Mouse (Mus musculus) hindbrain, embryonic 13.5 days (tissue): ENCODE data around the gene Rpl27. TPM values are rescaled to one million over a fixed set of nuclear protein-coding genes. Genes with fewer than 3 reads are reported as not detected.
"Not testable (repeated sequence)": the region's sequence is repeated elsewhere in the genome, so short reads cannot be mapped to it uniquely, and the experiment has no call there.

Source experiments
- ATAC-seq: fragments of 200-750 bp; cut with Nextera tagmentation; 2 replicates; pipeline ENCODE4 v1.8.0; 2017; ENCODE audit warnings: moderate TSS enrichment; ENCODE audit not compliant: low FRiP score
- H3K27ac ChIP-seq: fragments of 300-500 bp; sonication (generic); 2 replicates; pipeline ENCODE4 v1.5.1; 2015; ENCODE audit warnings: inconsistent platforms, mild to moderate bottlenecking, moderate library complexity
- H3K27me3 ChIP-seq: fragments of 300-500 bp; sonication (generic); 2 replicates; pipeline ENCODE4 v1.6.1; 2015; ENCODE audit warnings: mild to moderate bottlenecking, inconsistent platforms
- H3K36me3 ChIP-seq: fragments of 300-500 bp; sonication (generic); 2 replicates; pipeline ENCODE4 v1.6.1; 2015; ENCODE audit warnings: mild to moderate bottlenecking, inconsistent platforms
- H3K4me1 ChIP-seq: fragments of 300-500 bp; sonication (generic); replicated peaks from 2 replicates; pipeline ENCODE4 v1.6.1; 2015; ENCODE audit warnings: inconsistent platforms
- H3K4me2 ChIP-seq: fragments of 300-500 bp; sonication (generic); 2 replicates; pipeline ENCODE4 v1.6.1; 2015; ENCODE audit warnings: inconsistent platforms, mild to moderate bottlenecking, moderate library complexity
- H3K4me3 ChIP-seq: fragments of 300-500 bp; sonication (generic); 2 replicates; pipeline ENCODE4 v1.5.1; 2015; ENCODE audit warnings: mild to moderate bottlenecking, inconsistent platforms
- H3K9ac ChIP-seq: fragments of 300-500 bp; sonication (generic); 2 replicates; pipeline ENCODE4 v1.6.1; 2015; ENCODE audit warnings: mild to moderate bottlenecking, inconsistent platforms
- H3K9me3 ChIP-seq: fragments of 300-500 bp; sonication (generic); 2 replicates; pipeline ENCODE4 v1.6.1; 2016; ENCODE audit warnings: inconsistent platforms
- WGBS: fragments of 180-500 bp; shearing (Covaris S2); methylation state at CpG from one replicate; pipeline ENCODE4 v1.1.7; 2015; 5-methylcytosine and 5-hydroxymethylcytosine counted together
- polyA plus RNA-seq: library from polyadenylated mRNA; unstranded; fragments of >200 nt; fragmentation: Nextera tagmentation; extraction: Ambion mirVana; gene quantifications from 2 replicates; pipeline ENCODE4 v1.2.1, GENCODE M21; 2015

Rpl27 gene
- polyA plus RNA-seq, 1 experiment from 2014 or later, result 310 TPM

GRCm38 (mm10) chr11:101431327-101431726, 10.8 kb upstream of the Rpl27 start:
- H3K4me2 ChIP-seq, result no peak overlapping the region
- WGBS, result 93% methylated on average over 9 of the region's 9 CpGs
- H3K27me3 ChIP-seq, result no peaks in the 10 kb centered on the region
- H3K36me3 ChIP-seq, result peaks cover 71% of the 10 kb centered on the region
- no peak for ATAC-seq
- no peak overlapping the region for H3K27ac ChIP-seq
- no peaks in the 10 kb centered on the region for H3K9me3 ChIP-seq
- H3K4me1 ChIP-seq, result peaks cover 14% of the 10 kb centered on the region
- no peak overlapping the region; the same call in 1 of the 2 replicates for H3K9ac ChIP-seq
- no peak overlapping the region for H3K4me3 ChIP-seq

- H3K4me3 ChIP-seq, result no peak overlapping the region
- 0 out of 2 replicates have a peak, but pooled peaks cover 3% of the 10 kb centered on the region for H3K4me1 ChIP-seq
- peaks cover 71% of the 10 kb centered on the region for H3K36me3 ChIP-seq
- 0 out of 2 replicates have a peak overlapping the region, but pooled peaks have one; percentile 4 for H3K27ac ChIP-seq
- H3K27me3 ChIP-seq, result no peaks in the 10 kb centered on the region
- no peak overlapping the region for H3K9ac ChIP-seq
- no peaks in the 10 kb centered on the region for H3K9me3 ChIP-seq
- ATAC-seq, result no peak
- no peak overlapping the region for H3K4me2 ChIP-seq
- WGBS, result 89% methylated on average over 13 of the region's 13 CpGs
Measured at GRCm38 (mm10) chr11:101433396-101433795, 8.7 kb upstream of the Rpl27 start.

GRCm38 (mm10) chr11:101435831-101436230, 6.3 kb upstream of the Rpl27 start:
- H3K9me3 ChIP-seq, result no peaks in the 10 kb centered on the region
- H3K9ac ChIP-seq, result no peak overlapping the region
- ATAC-seq, result no peak
- 82% methylated on average over 4 of the region's 4 CpGs for WGBS
- no peak overlapping the region for H3K4me2 ChIP-seq
- no peaks in the 10 kb centered on the region for H3K27me3 ChIP-seq
- H3K4me3 ChIP-seq, result no peak overlapping the region
- peaks cover 51% of the 10 kb centered on the region for H3K36me3 ChIP-seq
- 0 out of 2 replicates have a peak, but pooled peaks cover 3% of the 10 kb centered on the region for H3K4me1 ChIP-seq
- H3K27ac ChIP-seq, result no peak overlapping the region

GRCm38 (mm10) chr11:101436916-101437315, 5.2 kb upstream of the Rpl27 start:
- 47% methylated on average over 4 of the region's 4 CpGs for WGBS
- Histone ChIP-seq H3K9ac (no peak overlapping the region), H3K36me3 (peaks cover 40% of the 10 kb centered on the region), H3K4me3 (no peak overlapping the region), H3K4me2 (no peak overlapping the region), H3K9me3 (no peaks in the 10 kb centered on the region), H3K4me1 (0 out of 2 replicates have a peak, but pooled peaks cover 3% of the 10 kb centered on the region), H3K27ac (no peak overlapping the region), H3K27me3 (no peaks in the 10 kb centered on the region)
- ATAC-seq, result no peak

- 51% methylated on average over 3 of the region's 3 CpGs for WGBS
- peaks cover 31% of the 10 kb centered on the region for H3K36me3 ChIP-seq
- H3K4me3 ChIP-seq, ATAC-seq, H3K9me3 ChIP-seq, H3K4me1 ChIP-seq, H3K4me2 ChIP-seq, H3K27ac ChIP-seq, H3K27me3 ChIP-seq, H3K9ac ChIP-seq: not testable (repeated sequence)
Measured at GRCm38 (mm10) chr11:101438006-101438405, 4.1 kb upstream of the Rpl27 start.

- H3K27ac ChIP-seq, H3K27me3 ChIP-seq, ATAC-seq, H3K9ac ChIP-seq, H3K9me3 ChIP-seq: not testable (repeated sequence)
- WGBS, result 33% methylated on average over 14 of the region's 15 CpGs
- Histone ChIP-seq H3K4me3 (peak overlapping the region; percentile 18; the same call in 1 of the 2 replicates), H3K4me2 (peak overlapping the region; percentile 41), H3K4me1 (peaks cover 21% of the 10 kb centered on the region), H3K36me3 (peaks cover 27% of the 10 kb centered on the region)
Measured at GRCm38 (mm10) chr11:101441450-101442126, 510 bp upstream of the Rpl27 start.

- peaks cover 21% of the 10 kb centered on the region for H3K4me1 ChIP-seq
- peaks cover 27% of the 10 kb centered on the region for H3K36me3 ChIP-seq
- H3K27ac ChIP-seq, result peak overlapping the region; percentile 94
- no peak for ATAC-seq
- 2% methylated on average over 14 of the region's 14 CpGs for WGBS
- H3K4me3 ChIP-seq, result peak overlapping the region; percentile 80
- H3K27me3 ChIP-seq, result no peaks in the 10 kb centered on the region
- peak overlapping the region; percentile 99 for H3K4me2 ChIP-seq
- H3K9me3 ChIP-seq, result no peaks in the 10 kb centered on the region
- peak overlapping the region; percentile 94 for H3K9ac ChIP-seq
Measured at GRCm38 (mm10) chr11:101442760-101443159, 662 bp downstream of the Rpl27 start.

- H3K27me3 ChIP-seq, result no peaks in the 10 kb centered on the region
- H3K4me3 ChIP-seq, result no peak overlapping the region
- WGBS, result 89% methylated on average over 1 of the region's 1 CpGs
- H3K36me3 ChIP-seq, result peaks cover 27% of the 10 kb centered on the region
- no peak overlapping the region for H3K9ac ChIP-seq
- H3K4me1 ChIP-seq, result peaks cover 21% of the 10 kb centered on the region
- H3K9me3 ChIP-seq, result no peaks in the 10 kb centered on the region
- no peak for ATAC-seq
- no peak overlapping the region for H3K27ac ChIP-seq
- H3K4me2 ChIP-seq, result no peak overlapping the region
Measured at GRCm38 (mm10) chr11:101446319-101446718, 4.2 kb downstream of the Rpl27 start.

GRCm38 (mm10) chr11:101446860-101447259, 4.8 kb downstream of the Rpl27 start:
- not testable (repeated sequence) for H3K9ac ChIP-seq, ATAC-seq, H3K27me3 ChIP-seq, H3K9me3 ChIP-seq, H3K4me3 ChIP-seq, H3K4me2 ChIP-seq, H3K27ac ChIP-seq
- peaks cover 21% of the 10 kb centered on the region for H3K4me1 ChIP-seq
- WGBS, result 86% methylated on average over 8 of the region's 8 CpGs
- peaks cover 27% of the 10 kb centered on the region for H3K36me3 ChIP-seq

GRCm38 (mm10) chr11:101447786-101448185, 5.7 kb downstream of the Rpl27 start:
- no peak overlapping the region for H3K9ac ChIP-seq
- peaks cover 21% of the 10 kb centered on the region for H3K4me1 ChIP-seq
- no peak overlapping the region for H3K27ac ChIP-seq
- no peaks in the 10 kb centered on the region for H3K9me3 ChIP-seq
- peaks cover 27% of the 10 kb centered on the region for H3K36me3 ChIP-seq
- no peak overlapping the region for H3K4me2 ChIP-seq
- no peak for ATAC-seq
- no peak overlapping the region for H3K4me3 ChIP-seq
- WGBS, result 92% methylated on average over 5 of the region's 5 CpGs
- no peaks in the 10 kb centered on the region for H3K27me3 ChIP-seq

- peak within 1 kb of the TSS; percentile 21; the same call in 1 of the 2 replicates for H3K4me3 ChIP-seq
- 41% methylated on average over 10 of the region's 10 CpGs for WGBS
Measured at GRCm38 (mm10) chr11:101448274-101448746, 6.2 kb downstream of the Rpl27 start, which contains the start of gene Ifi35. TSS of gene Ifi35 (plus strand) at chr11:101448407.

GRCm38 (mm10) chr11:101448899-101449298, 6.8 kb downstream of the Rpl27 start:
- ATAC-seq, result no peak
- H3K4me1 ChIP-seq, result peaks cover 10% of the 10 kb centered on the region
- H3K9me3 ChIP-seq, result no peaks in the 10 kb centered on the region
- H3K27me3 ChIP-seq, result no peaks in the 10 kb centered on the region
- peaks cover 22% of the 10 kb centered on the region for H3K36me3 ChIP-seq
- H3K4me2 ChIP-seq, result no peak overlapping the region
- WGBS, result 84% methylated on average over 4 of the region's 4 CpGs
- H3K4me3 ChIP-seq, result no peak overlapping the region
- no peak overlapping the region for H3K9ac ChIP-seq
- no peak overlapping the region for H3K27ac ChIP-seq

More at GRCm38 (mm10) chr11:101448274-101448746, 6.2 kb downstream of the Rpl27 start, which contains the start of gene Ifi35:
- Histone ChIP-seq H3K4me2 (no peak within 1 kb of the TSS), H3K27me3 (no peaks in the 10 kb centered on the region), H3K9me3 (no peaks in the 10 kb centered on the region), H3K9ac (no peak within 1 kb of the TSS), H3K27ac (no peak within 1 kb of the TSS), H3K36me3 (peaks cover 27% of the 10 kb centered on the region), H3K4me1 (peaks cover 16% of the 10 kb centered on the region)
- no peak for ATAC-seq

GRCm38 (mm10) chr11:101449596-101449995, 7.5 kb downstream of the Rpl27 start:
- H3K9me3 ChIP-seq, H3K27ac ChIP-seq, ATAC-seq, H3K4me1 ChIP-seq, H3K27me3 ChIP-seq, H3K4me2 ChIP-seq, H3K4me3 ChIP-seq, H3K9ac ChIP-seq: not testable (repeated sequence)
- H3K36me3 ChIP-seq, result peaks cover 15% of the 10 kb centered on the region
- WGBS, result 85% methylated on average over 4 of the region's 4 CpGs
